Mouse (Mus musculus): ENCODE measurements at regions not wholly inside any gene's neighbourhood (a gene's known extent, or its start where the extent isn't known, plus 50 kb on each side); places are given as distances from the start of the nearest gene placed in this dataset.

DNA sequence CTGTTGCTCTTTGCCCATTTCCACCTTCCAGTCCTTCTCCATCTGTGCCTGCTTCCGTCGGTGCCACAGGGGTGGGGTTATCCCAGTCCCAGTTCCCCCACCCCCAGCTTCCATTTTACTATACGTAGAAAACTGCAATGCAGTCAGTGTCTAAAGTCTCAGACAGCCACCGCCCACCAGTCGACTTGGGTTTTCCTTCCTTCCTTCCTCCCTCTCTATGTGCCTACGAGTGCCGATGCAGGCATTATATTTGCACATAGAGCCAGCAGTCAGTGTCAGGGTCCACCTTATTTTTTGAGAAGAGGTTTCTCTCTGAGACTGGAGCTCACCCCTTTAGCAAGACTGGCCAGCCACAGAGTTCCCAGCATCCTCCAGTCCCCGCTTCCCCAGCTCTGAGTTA lies 218.3 kb upstream of the Amigo2 start:
- Histone ChIP-seq H3K9ac (ENCODE audit: low read depth, low read length) (no peak overlapping the region), H3K27me3 (replicated peaks; ENCODE audit: control insufficient read depth, insufficient read depth, low read length) (no peaks in the 10 kb centered on the region), H3K9me3 (ENCODE audit: control insufficient read depth, low read length) (no peaks in the 10 kb centered on the region), H3K4me3 (ENCODE audit: low read depth, low read length) (no peak overlapping the region), H3K36me3 (ENCODE audit: control insufficient read depth, insufficient read depth, low read length) (no peaks in the 10 kb centered on the region), H3K4me1 (replicated peaks; ENCODE audit: control insufficient read depth, insufficient read depth, low read length) (no peaks in the 10 kb centered on the region), H3K4me2 (no peak overlapping the region), H3K27ac (ENCODE audit: low read depth, low read length) (no peak overlapping the region)
- no peak for ATAC-seq (replicated peaks; ENCODE audit: low FRiP score)
- DNase-seq (ENCODE audit: low spot score) = no peak
- WGBS = 65% methylated on average over 8 of the region's 8 CpGs

DNA sequence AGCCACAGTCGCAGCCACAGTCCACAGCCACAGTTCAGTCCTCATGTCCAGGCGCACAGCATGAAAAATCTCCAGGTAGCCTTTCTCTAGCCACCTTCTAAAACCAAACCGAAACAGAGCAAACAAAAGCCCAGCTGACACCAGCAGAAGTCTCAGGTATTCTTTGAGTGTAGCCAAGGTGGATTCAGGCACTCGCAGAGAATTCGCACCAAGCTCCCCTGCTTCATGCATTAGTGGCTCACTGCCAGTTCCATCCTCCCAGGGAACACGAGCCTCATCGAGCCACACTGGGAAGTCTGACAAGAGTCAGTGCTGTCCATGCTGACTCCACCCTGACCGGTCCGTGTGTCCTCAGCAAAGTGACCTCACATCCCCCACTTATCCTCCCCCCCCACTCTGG lies 217.7 kb upstream of the Amigo2 start:
- H3K9me3 ChIP-seq (ENCODE audit: control insufficient read depth, low read length) = no peaks in the 10 kb centered on the region
- 83% methylated on average over 9 of the region's 9 CpGs for WGBS
- no peak for ATAC-seq (replicated peaks; ENCODE audit: low FRiP score)

DNA sequence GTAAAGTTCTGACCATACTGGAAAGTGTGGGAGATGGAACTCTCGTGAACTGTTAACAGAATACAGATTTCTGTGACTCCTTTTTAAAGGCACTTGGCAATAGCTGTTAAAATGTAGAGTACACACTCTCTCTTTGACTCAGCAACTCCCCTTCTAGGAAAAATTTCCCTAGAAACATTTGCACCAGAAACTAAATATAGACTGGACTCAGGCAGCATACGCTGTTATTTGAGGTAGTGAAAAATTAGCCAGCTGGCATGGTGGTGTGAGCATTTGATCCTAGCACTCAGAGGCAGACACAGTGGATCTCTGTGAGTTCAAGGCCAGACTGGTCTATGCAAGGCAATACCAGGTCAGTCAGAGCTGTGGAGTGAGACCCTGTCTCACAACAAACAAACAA lies 215.5 kb upstream of the Amigo2 start:
- 81% methylated on average over 2 of the region's 2 CpGs for WGBS
- no peak for ATAC-seq (replicated peaks; ENCODE audit: low FRiP score)
- no peak overlapping the region for H3K9ac ChIP-seq (ENCODE audit: low read depth, low read length)
- H3K36me3 ChIP-seq (ENCODE audit: control insufficient read depth, insufficient read depth, low read length) = no peaks in the 10 kb centered on the region
- H3K4me3 ChIP-seq (ENCODE audit: low read depth, low read length) = no peak overlapping the region
- no peak for DNase-seq (ENCODE audit: low spot score)
- no peaks in the 10 kb centered on the region for H3K27me3 ChIP-seq (replicated peaks; ENCODE audit: control insufficient read depth, insufficient read depth, low read length)
- H3K9me3 ChIP-seq (ENCODE audit: control insufficient read depth, low read length) = no peaks in the 10 kb centered on the region
- H3K4me2 ChIP-seq = no peak overlapping the region
- no peaks in the 10 kb centered on the region for H3K4me1 ChIP-seq (replicated peaks; ENCODE audit: control insufficient read depth, insufficient read depth, low read length)
- H3K27ac ChIP-seq (ENCODE audit: low read depth, low read length) = no peak overlapping the region

More for the DNA sequence above, 217.7 kb upstream of the Amigo2 start:
- DNase-seq (ENCODE audit: low spot score) = no peak
- Histone ChIP-seq H3K4me3 (ENCODE audit: low read depth, low read length) (no peak overlapping the region), H3K36me3 (ENCODE audit: control insufficient read depth, insufficient read depth, low read length) (no peaks in the 10 kb centered on the region), H3K4me1 (replicated peaks; ENCODE audit: control insufficient read depth, insufficient read depth, low read length) (no peaks in the 10 kb centered on the region), H3K27ac (ENCODE audit: low read depth, low read length) (no peak overlapping the region), H3K9ac (ENCODE audit: low read depth, low read length) (no peak overlapping the region), H3K27me3 (replicated peaks; ENCODE audit: control insufficient read depth, insufficient read depth, low read length) (no peaks in the 10 kb centered on the region), H3K4me2 (no peak overlapping the region)

DNA sequence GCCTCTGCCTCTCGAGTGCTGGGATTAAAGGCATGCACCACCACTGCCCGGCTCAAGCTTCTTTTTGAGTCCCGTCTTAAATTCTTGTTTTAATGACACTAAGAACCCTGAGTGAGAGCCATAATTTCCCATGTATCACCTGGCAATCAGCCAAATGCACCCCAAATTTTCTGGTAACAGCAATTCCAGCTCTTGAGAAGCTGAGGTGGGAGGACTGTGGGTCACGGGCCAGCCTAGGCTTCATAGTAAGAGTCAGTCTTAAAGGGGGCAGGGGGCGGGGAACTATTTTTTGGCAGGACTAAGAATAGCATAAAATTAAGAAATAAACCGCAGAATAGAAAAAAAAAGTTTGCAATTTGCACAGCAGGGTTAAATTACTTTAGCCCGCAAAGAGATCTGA lies 214.9 kb upstream of the Amigo2 start:
- Histone ChIP-seq H3K4me2 (no peak overlapping the region), H3K27me3 (replicated peaks; ENCODE audit: control insufficient read depth, insufficient read depth, low read length) (no peaks in the 10 kb centered on the region), H3K9ac (ENCODE audit: low read depth, low read length) (no peak overlapping the region), H3K4me3 (ENCODE audit: low read depth, low read length) (no peak overlapping the region), H3K9me3 (ENCODE audit: control insufficient read depth, low read length) (no peaks in the 10 kb centered on the region), H3K4me1 (replicated peaks; ENCODE audit: control insufficient read depth, insufficient read depth, low read length) (no peaks in the 10 kb centered on the region), H3K27ac (ENCODE audit: low read depth, low read length) (no peak overlapping the region), H3K36me3 (ENCODE audit: control insufficient read depth, insufficient read depth, low read length) (no peaks in the 10 kb centered on the region)
- DNase-seq (ENCODE audit: low spot score) = no peak
- no peak for ATAC-seq (replicated peaks; ENCODE audit: low FRiP score)
- WGBS = 86% methylated on average over 7 of the region's 7 CpGs

DNA sequence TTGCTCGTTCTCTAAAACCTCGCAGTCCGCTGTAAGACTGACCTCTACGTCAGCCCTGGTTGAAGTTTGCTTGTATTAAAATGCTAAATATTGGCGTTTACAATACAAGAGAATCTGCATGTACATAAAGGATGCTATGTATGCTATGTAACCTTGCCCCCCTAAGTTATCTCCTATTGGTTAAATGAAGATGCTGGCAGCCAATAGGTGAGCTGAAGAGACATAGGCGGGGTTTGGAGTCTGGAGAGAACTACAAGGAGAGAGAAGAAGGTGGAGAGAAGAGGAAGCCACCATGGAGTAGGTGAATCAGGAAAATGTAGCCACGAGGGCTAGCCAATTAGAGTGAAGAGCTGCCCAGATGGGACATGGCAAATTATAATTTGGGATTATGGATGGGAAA lies 214.0 kb upstream of the Amigo2 start:
- Histone ChIP-seq H3K4me2 (no peak overlapping the region), H3K4me1 (replicated peaks; ENCODE audit: control insufficient read depth, insufficient read depth, low read length) (no peaks in the 10 kb centered on the region), H3K9me3 (ENCODE audit: control insufficient read depth, low read length) (no peaks in the 10 kb centered on the region), H3K36me3 (ENCODE audit: control insufficient read depth, insufficient read depth, low read length) (no peaks in the 10 kb centered on the region), H3K27me3 (replicated peaks; ENCODE audit: control insufficient read depth, insufficient read depth, low read length) (no peaks in the 10 kb centered on the region), H3K27ac (ENCODE audit: low read depth, low read length) (no peak overlapping the region), H3K9ac (ENCODE audit: low read depth, low read length) (no peak overlapping the region), H3K4me3 (ENCODE audit: low read depth, low read length) (no peak overlapping the region)
- DNase-seq (ENCODE audit: low spot score) (no peak), ATAC-seq (replicated peaks; ENCODE audit: low FRiP score) (no peak)
- WGBS = 72% methylated on average over 7 of the region's 7 CpGs

DNA sequence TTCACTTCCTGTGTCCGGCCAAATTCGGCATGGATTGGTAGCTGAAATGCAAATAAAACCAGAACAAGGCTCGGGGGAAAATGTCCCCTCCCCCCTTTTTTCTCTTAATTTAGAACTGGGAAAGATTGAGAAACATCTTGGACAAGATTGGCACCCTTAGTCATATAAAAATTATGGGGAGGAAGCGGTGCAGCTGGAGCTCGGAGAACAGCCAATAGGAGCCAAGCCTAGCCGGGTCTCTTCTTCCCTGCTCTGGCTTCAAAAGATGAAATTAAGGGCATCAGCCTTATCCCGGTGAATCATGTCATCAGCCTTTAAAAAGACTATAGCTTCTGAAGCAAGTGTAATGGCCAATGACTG lies 213.3 kb upstream of the Amigo2 start:
- Histone ChIP-seq H3K27ac (ENCODE audit: low read depth, low read length) (no peak overlapping the region), H3K4me3 (ENCODE audit: low read depth, low read length) (no peak overlapping the region), H3K9ac (ENCODE audit: low read depth, low read length) (no peak overlapping the region), H3K4me2 (no peak overlapping the region), H3K27me3 (replicated peaks; ENCODE audit: control insufficient read depth, insufficient read depth, low read length) (no peaks in the 10 kb centered on the region), H3K36me3 (ENCODE audit: control insufficient read depth, insufficient read depth, low read length) (no peaks in the 10 kb centered on the region), H3K9me3 (ENCODE audit: control insufficient read depth, low read length) (no peaks in the 10 kb centered on the region), H3K4me1 (replicated peaks; ENCODE audit: control insufficient read depth, insufficient read depth, low read length) (no peaks in the 10 kb centered on the region)
- 86% methylated on average over 7 of the region's 7 CpGs for WGBS
- DNase-seq (ENCODE audit: low spot score) = no peak
- no peak for ATAC-seq (replicated peaks; ENCODE audit: low FRiP score)

DNA sequence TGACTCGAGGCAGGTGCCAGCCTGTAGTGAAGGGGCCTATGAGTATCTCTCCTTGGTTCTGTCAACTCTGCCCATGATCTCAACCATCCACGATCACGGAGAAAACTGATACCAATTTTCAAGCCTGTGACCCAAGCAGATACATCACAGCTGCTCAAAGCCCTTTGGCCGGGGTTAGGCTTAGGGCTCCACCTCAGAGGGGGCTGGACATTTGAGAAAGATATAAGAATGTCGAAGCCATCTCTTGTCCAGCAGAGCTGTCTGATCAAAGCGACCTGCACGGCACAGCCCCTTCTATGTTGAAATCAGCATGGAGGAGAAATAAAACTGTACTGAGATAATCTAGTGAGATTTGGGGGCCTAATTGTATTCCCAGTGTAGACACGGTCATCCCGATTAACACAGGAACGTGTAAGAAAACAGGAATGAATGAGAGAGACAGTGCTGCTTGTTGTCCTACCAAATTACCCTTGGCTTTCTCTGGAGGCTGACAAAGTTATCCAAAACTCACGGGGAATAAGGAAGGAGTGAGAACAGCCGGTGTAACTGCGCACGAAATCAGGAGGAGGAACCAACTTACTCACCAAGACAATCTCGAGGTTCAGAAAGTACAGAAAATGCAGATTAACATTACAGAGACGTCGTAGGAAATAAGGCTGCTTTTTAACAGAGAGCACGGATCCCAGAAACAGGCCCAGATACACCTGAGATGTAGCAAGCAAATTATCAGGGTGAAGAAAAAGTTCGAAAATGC lies 212.7 kb upstream of the Amigo2 start:
- 81% methylated on average over 19 of the region's 19 CpGs for WGBS
- Histone ChIP-seq H3K36me3 (ENCODE audit: control insufficient read depth, insufficient read depth, low read length) (no peaks in the 10 kb centered on the region), H3K27me3 (replicated peaks; ENCODE audit: control insufficient read depth, insufficient read depth, low read length) (no peaks in the 10 kb centered on the region), H3K9ac (ENCODE audit: low read depth, low read length) (no peak overlapping the region), H3K4me3 (ENCODE audit: low read depth, low read length) (no peak overlapping the region), H3K4me2 (no peak overlapping the region), H3K27ac (ENCODE audit: low read depth, low read length) (no peak overlapping the region), H3K9me3 (ENCODE audit: control insufficient read depth, low read length) (no peaks in the 10 kb centered on the region), H3K4me1 (replicated peaks; ENCODE audit: control insufficient read depth, insufficient read depth, low read length) (no peaks in the 10 kb centered on the region)
- DNase-seq (ENCODE audit: low spot score) (no peak), ATAC-seq (replicated peaks; ENCODE audit: low FRiP score) (no peak)

DNA sequence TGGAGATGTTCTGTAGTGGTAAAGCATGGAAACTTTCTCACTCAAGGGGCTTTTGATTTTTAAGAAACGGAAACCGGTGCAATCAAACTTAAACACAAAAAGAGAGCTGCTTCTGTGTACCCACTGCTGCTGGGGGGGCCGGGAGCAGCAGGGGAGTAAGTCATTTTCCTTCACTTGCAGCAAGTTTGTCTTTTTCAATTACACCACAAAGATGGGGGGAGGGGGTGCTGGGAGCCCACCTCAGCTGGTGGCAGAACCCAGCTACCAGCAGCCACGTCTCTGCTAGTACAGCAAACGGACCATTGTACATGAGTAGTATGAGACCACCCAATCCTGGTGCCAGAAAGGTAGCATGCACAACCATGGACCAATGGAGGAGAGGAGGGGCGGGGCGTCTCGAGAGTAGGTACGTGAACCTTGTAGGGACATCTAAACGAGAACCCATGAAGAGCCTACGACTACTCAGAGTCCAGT lies 211.7 kb upstream of the Amigo2 start:
- Histone ChIP-seq H3K9ac (ENCODE audit: low read depth, low read length) (no peak overlapping the region), H3K36me3 (ENCODE audit: control insufficient read depth, insufficient read depth, low read length) (no peaks in the 10 kb centered on the region), H3K4me1 (replicated peaks; ENCODE audit: control insufficient read depth, insufficient read depth, low read length) (no peaks in the 10 kb centered on the region), H3K27me3 (replicated peaks; ENCODE audit: control insufficient read depth, insufficient read depth, low read length) (no peaks in the 10 kb centered on the region), H3K9me3 (ENCODE audit: control insufficient read depth, low read length) (no peaks in the 10 kb centered on the region), H3K4me3 (ENCODE audit: low read depth, low read length) (no peak overlapping the region), H3K4me2 (no peak overlapping the region; the same call in 1 of the 2 replicates), H3K27ac (ENCODE audit: low read depth, low read length) (no peak overlapping the region)
- no peak for ATAC-seq (replicated peaks; ENCODE audit: low FRiP score)
- WGBS = 53% methylated on average over 11 of the region's 11 CpGs
- no peak for DNase-seq (ENCODE audit: low spot score)

DNA sequence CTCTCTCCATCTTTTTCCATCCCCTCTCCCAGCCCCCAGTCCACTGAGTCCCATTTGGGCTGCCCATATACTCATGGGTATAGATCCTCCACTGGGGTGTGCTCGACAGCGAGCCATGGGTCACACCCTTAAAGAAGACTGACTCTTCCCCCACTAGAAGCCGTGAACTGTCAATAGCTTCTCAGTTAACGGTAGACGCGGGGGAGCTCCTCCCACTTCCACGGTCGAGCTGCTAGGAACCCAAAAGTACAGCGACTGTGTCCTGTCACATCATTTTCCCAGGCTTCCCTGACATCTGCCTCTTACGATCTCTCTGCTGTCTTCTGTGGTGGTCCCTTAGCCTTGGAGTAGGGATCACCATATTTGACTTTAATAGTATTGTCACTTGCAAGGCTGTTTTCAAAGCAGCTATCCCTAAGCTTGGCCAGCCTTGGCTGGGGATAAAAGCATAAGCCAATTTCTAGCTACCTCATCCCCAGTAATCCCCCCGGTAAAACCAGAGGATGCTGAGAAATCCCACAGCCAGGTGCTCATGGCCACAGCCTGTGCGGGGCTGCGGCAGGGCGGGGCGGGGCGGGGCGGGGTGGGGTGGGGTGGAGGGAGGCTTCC lies 211.2 kb upstream of the Amigo2 start:
- Histone ChIP-seq H3K9ac (ENCODE audit: low read depth, low read length) (no peak overlapping the region), H3K4me3 (ENCODE audit: low read depth, low read length) (no peak overlapping the region), H3K9me3 (ENCODE audit: control insufficient read depth, low read length) (no peaks in the 10 kb centered on the region), H3K27ac (ENCODE audit: low read depth, low read length) (no peak overlapping the region), H3K4me1 (replicated peaks; ENCODE audit: control insufficient read depth, insufficient read depth, low read length) (no peaks in the 10 kb centered on the region), H3K27me3 (replicated peaks; ENCODE audit: control insufficient read depth, insufficient read depth, low read length) (no peaks in the 10 kb centered on the region), H3K36me3 (ENCODE audit: control insufficient read depth, insufficient read depth, low read length) (no peaks in the 10 kb centered on the region), H3K4me2 (peak overlapping the region; percentile 26; the same call in 1 of the 2 replicates)
- whole genome bisulfite sequencing = 32% methylated on average over 17 of the region's 17 CpGs
- no peak for DNase-seq (ENCODE audit: low spot score)
- no peak for ATAC-seq (replicated peaks; ENCODE audit: low FRiP score)

Measured in liver, embryonic 11.5 days (tissue).